In the genomic region with DNA sequence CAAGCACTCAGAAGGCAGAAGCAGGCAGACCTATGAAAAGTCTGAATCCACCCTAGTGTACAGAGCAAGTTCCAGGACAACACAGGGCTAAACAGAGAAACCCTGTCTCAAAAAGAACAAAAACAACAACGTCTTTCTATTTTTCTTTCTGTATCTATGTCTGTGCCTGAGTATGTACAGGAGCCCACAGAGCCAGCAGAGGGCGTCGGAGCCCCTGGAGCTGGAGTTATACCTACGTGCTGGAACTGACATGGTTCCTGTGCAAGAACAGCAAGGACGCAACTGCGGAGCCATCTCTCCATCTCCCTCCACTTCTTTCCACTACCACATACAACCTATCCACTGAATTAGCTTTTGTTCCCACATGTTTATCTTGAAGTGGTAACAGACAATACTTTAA, we compare ENCODE assay signal across 21 mouse cellular contexts. TPM values are rescaled to one million over a fixed set of nuclear protein-coding genes. Genes with fewer than 3 reads are reported as not detected.
DNase-seq lines count a peak whose midpoint lies in the region; ATAC-seq lines count a peak whose summit lies in the region.
"Had no signal": no experiment of that assay in that cellular context is flagged by ENCODE, and none has a peak within 500 bp of the region (broad histone marks: within the 10 kb centered on the region; RNA-seq: fewer than 3 reads in every experiment).

No protein-coding gene starts in this region.

- no peaks in the 10 kb centered on the region for H3K9me3 ChIP-seq in heart, embryonic 10.5 days
- H3K9me3 ChIP-seq: hindbrain, embryonic 13.5 days; limb, embryonic 13.5 days; midbrain, embryonic 15.5 days had no signal

- 81% methylated on average over 6 of the region's 6 CpGs for WGBS in heart, embryonic 10.5 days

- peak; percentile 43 for DNase-seq in heart, embryonic 10.5 days (ENCODE audit: low spot score)
- no peak for DNase-seq in heart, adult 18-20 months
- peak; percentile 51 for DNase-seq in testis, postnatal 10 days (ENCODE audit: low spot score)
- no peak for DNase-seq in testis, postnatal 14 days (ENCODE audit: low spot score)
- peak; percentile 85 for DNase-seq in R1 (ENCODE audit: low read depth, low spot score)
- DNase-seq in thymus, postnatal 4 days: peak; percentile 71
- no peak for DNase-seq in cerebellum, adult 11-12 months
- DNase-seq: adrenal gland, postnatal 14 days; cerebellum, adult 2 months; heart, adult 2 months; kidney, postnatal 14 days; lung, embryonic 14.5 days had no signal

- no peaks in the 10 kb centered on the region for H3K4me1 ChIP-seq in heart, embryonic 10.5 days
- H3K4me1 ChIP-seq: hindbrain, embryonic 13.5 days; limb, embryonic 13.5 days; midbrain, embryonic 15.5 days had no signal

- no peak overlapping the region for H3K27ac ChIP-seq in heart, embryonic 10.5 days
- H3K27ac ChIP-seq: heart, adult 2 months; hindbrain, embryonic 13.5 days; limb, embryonic 13.5 days; midbrain, embryonic 15.5 days had no signal

- no peaks in the 10 kb centered on the region; the same call in 1 of the 2 replicates for H3K36me3 ChIP-seq in heart, embryonic 10.5 days
- H3K36me3 ChIP-seq: hindbrain, embryonic 13.5 days; midbrain, embryonic 15.5 days had no signal

- ATAC-seq in erythroid progenitor cell, adult 5-6 weeks (replicated peaks; ENCODE audit: low FRiP score, poor library complexity, severe bottlenecking): no peak
- ATAC-seq: activated CD4-positive, CD25-positive, alpha-beta regulatory T cell, adult 4 months; forebrain, embryonic 16.5 days; intestine, embryonic 16.5 days; midbrain, embryonic 15.5 days had no signal

- H3K27me3 ChIP-seq in heart, embryonic 10.5 days (ENCODE audit: insufficient read depth, poor library complexity, severe bottlenecking): no peaks in the 10 kb centered on the region
- H3K27me3 ChIP-seq: hindbrain, embryonic 13.5 days; limb, embryonic 13.5 days; midbrain, embryonic 15.5 days had no signal

- no peak overlapping the region for H3K4me3 ChIP-seq in heart, embryonic 10.5 days
- H3K4me3 ChIP-seq: erythroblast, embryonic 14.5 days; heart, adult 2 months; hindbrain, embryonic 13.5 days; limb, embryonic 13.5 days; midbrain, embryonic 15.5 days had no signal

RNA-seq across cellular contexts. Expression of a gene that starts 21.7 kb away (rescaled TPM):
- 1.7 and 2.5 TPM in 2 replicates for polyA plus RNA-seq in heart, embryonic 10.5 days (2016; fragmentation: Nextera tagmentation; extraction: Ambion mirVana)
- total RNA-seq in heart, adult 18-20 months (2021): 10 to 100 TPM; 18.5 to 19.3 TPM
- 27.4 and 31.0 TPM in 2 replicates for total RNA-seq in erythroid progenitor cell, adult 5-6 weeks (2015; ENCODE audit: low replicate concordance)
- total RNA-seq in erythroid progenitor cell, adult 5-6 weeks (2017; ENCODE audit: low replicate concordance): 48.4 and 75.7 TPM in 2 replicates

RNA-seq across cellular contexts. Expression of a gene that starts 31.8 kb away (rescaled TPM):
- polyA plus RNA-seq in heart, embryonic 10.5 days (2016; fragmentation: Nextera tagmentation; extraction: Ambion mirVana): 8.3 and 8.4 TPM in 2 replicates
- total RNA-seq in heart, adult 18-20 months (2021): 1 to 10 TPM; 4.7 to 5.3 TPM
- 13.0 and 16.9 TPM in 2 replicates for total RNA-seq in erythroid progenitor cell, adult 5-6 weeks (2015; ENCODE audit: low replicate concordance)
- total RNA-seq in erythroid progenitor cell, adult 5-6 weeks (2017; ENCODE audit: low replicate concordance): 1.6 and 13.6 TPM in 2 replicates
- polyA plus RNA-seq: erythroblast, embryonic 14.5 days; small intestine, adult 2 months had no signal

RNA-seq across cellular contexts. Expression of a gene that starts 32.1 kb away (rescaled TPM):
- polyA plus RNA-seq in heart, embryonic 10.5 days (2016; fragmentation: Nextera tagmentation; extraction: Ambion mirVana): 331 and 363 TPM in 2 replicates
- 100 to 1,000 TPM; 154 to 162 TPM for total RNA-seq in heart, adult 18-20 months (2021)
- 38.1 and 66.7 TPM in 2 replicates for total RNA-seq in erythroid progenitor cell, adult 5-6 weeks (2015; ENCODE audit: low replicate concordance)
- total RNA-seq in erythroid progenitor cell, adult 5-6 weeks (2017; ENCODE audit: low replicate concordance): 30.7 and 36.3 TPM in 2 replicates

RNA-seq across cellular contexts. Expression of a gene that starts 40.2 kb away (rescaled TPM):
- polyA plus RNA-seq in heart, embryonic 10.5 days (2016; fragmentation: Nextera tagmentation; extraction: Ambion mirVana): 292 and 340 TPM in 2 replicates
- total RNA-seq in heart, adult 18-20 months (2021): 100 to 1,000 TPM; 136 to 137 TPM
- total RNA-seq in erythroid progenitor cell, adult 5-6 weeks (2015; ENCODE audit: low replicate concordance): 104 and 114 TPM in 2 replicates
- 71.1 and 77.6 TPM in 2 replicates for total RNA-seq in erythroid progenitor cell, adult 5-6 weeks (2017; ENCODE audit: low replicate concordance)

RNA-seq across cellular contexts. Expression of a gene that starts 57.2 kb away (rescaled TPM):
- 1.5 TPM in 2 replicates for polyA plus RNA-seq in heart, embryonic 10.5 days (2016; fragmentation: Nextera tagmentation; extraction: Ambion mirVana)
- total RNA-seq in heart, adult 18-20 months (2021): 1 to 10 TPM; 1.3 to 2.6 TPM
- total RNA-seq in erythroid progenitor cell, adult 5-6 weeks (2015; ENCODE audit: low replicate concordance): 8.0 and 29.9 TPM in 2 replicates
- 6.8 and 19.2 TPM in 2 replicates for total RNA-seq in erythroid progenitor cell, adult 5-6 weeks (2017; ENCODE audit: low replicate concordance)
- polyA plus RNA-seq: small intestine, adult 2 months had no signal

Comparison
In these comparisons a context has a peak if more than half of its experiments do, and no peak if none do; other contexts are left out.
1. DNase-seq: peak in heart, embryonic 10.5 days (single experiment), testis, postnatal 10 days (single experiment), R1 (single experiment) and thymus, postnatal 4 days (single experiment); none in heart, adult 18-20 months (0 of 2), testis, postnatal 14 days (single experiment) and cerebellum, adult 11-12 months (single experiment).